Mouse (Mus musculus): ENCODE measurements around the gene Ppp1r13b. TPM values are rescaled to one million over a fixed set of nuclear protein-coding genes. Genes with fewer than 3 reads are reported as not detected.

Gene Ppp1r13b
- total and polyA plus RNA-seq, 3 experiments: 1.5 to 8.7 TPM; not detected in 1

GRCm38 (mm10) chr12:111932513-111932912 is 24.6 kb upstream of the Ppp1r13b start:
- H3K27me3 ChIP-seq (ENCODE audit: control insufficient read depth in 1 of 2, insufficient read depth in 2 of 2, low read length in 2 of 2): no peaks in the 10 kb centered on the region
- TF ChIP-seq MYB (IDR thresholded peaks at IDR 0.05; ENCODE audit: low read depth, low read length) (no peak), MAZ (IDR thresholded peaks at IDR 0.05; ENCODE audit: low read depth, low read length) (no peak), RAD21 (IDR thresholded peaks at IDR 0.05; ENCODE audit: low read depth, low read length) (no peak), CHD2 (IDR thresholded peaks at IDR 0.05; ENCODE audit: low read length) (no peak), ZNF384 (IDR thresholded peaks at IDR 0.05; ENCODE audit: low read depth, low read length) (no peak), TAL1 (IDR thresholded peaks at IDR 0.05; ENCODE audit: low read length) (no peak)

GRCm38 (mm10) chr12:111931411-111932025 is 23.6 kb upstream of the Ppp1r13b start:
- no peaks in the 10 kb centered on the region for H3K27me3 ChIP-seq (ENCODE audit: control insufficient read depth in 1 of 2, insufficient read depth in 2 of 2, low read length in 2 of 2)
- H3K79me2 ChIP-seq (ENCODE audit: control insufficient read depth, insufficient read depth, low read length, poor library complexity): no peaks in the 10 kb centered on the region
- no peak overlapping the region for H3K4me3 ChIP-seq (ENCODE audit: control insufficient read depth in 1 of 2, insufficient read depth in 1 of 2, low read depth in 2 of 2, low read length in 2 of 2)
- H3K4me1 ChIP-seq (ENCODE audit: control insufficient read depth in 1 of 2, insufficient read depth in 2 of 2, low read length in 2 of 2): peaks cover 0 to 9% of the 10 kb centered on the region in 2 experiments; a peak in 3 of 4 replicates
- no peak overlapping the region for H3K9ac ChIP-seq (ENCODE audit: control insufficient read depth, low read depth, low read length, poor library complexity, severe bottlenecking)
- no peak for DNase-seq (ENCODE audit: low read depth, low spot score)
- H3K36me3 ChIP-seq (ENCODE audit: control insufficient read depth in 1 of 2, insufficient read depth in 2 of 2, low read length in 2 of 2): no peaks in the 10 kb centered on the region; a peak in 1 of 4 replicates
- H3K27ac ChIP-seq (ENCODE audit: control insufficient read depth, low read depth, low read length): no peak overlapping the region
- TF ChIP-seq GABPA (IDR thresholded peaks at IDR 0.05; ENCODE audit: low read depth, low read length): no peak
- TF ChIP-seq ZMIZ1 (IDR thresholded peaks at IDR 0.05; ENCODE audit: low read depth, low read length): no peak
- TF ChIP-seq MAZ (IDR thresholded peaks at IDR 0.05; ENCODE audit: low read depth, low read length): no peak
- no peak for TF ChIP-seq ZKSCAN1 (IDR thresholded peaks at IDR 0.05; ENCODE audit: low read depth, low read length)
- TF ChIP-seq NRF1 (IDR thresholded peaks at IDR 0.05; ENCODE audit: insufficient read depth, low read depth, low read length, poor library complexity, severe bottlenecking): no peak
- TF ChIP-seq TAL1 (IDR thresholded peaks at IDR 0.05; ENCODE audit: low read length): no peak
- TF ChIP-seq E2F4 (IDR thresholded peaks at IDR 0.05; ENCODE audit: borderline replicate concordance, low read depth, low read length): no peak
- TF ChIP-seq POLR2A (IDR thresholded peaks at IDR 0.05; ENCODE audit: control insufficient read depth in 1 of 2, insufficient read depth in 1 of 2, low read depth in 1 of 2, low read length in 2 of 2, poor library complexity in 1 of 2): no peak
- TF ChIP-seq ELF1 (IDR thresholded peaks at IDR 0.05; ENCODE audit: low read depth, low read length): no peak
- no peak for TF ChIP-seq HCFC1 (IDR thresholded peaks at IDR 0.05; ENCODE audit: low read depth, low read length)
- no peak for TF ChIP-seq MYC (IDR thresholded peaks at IDR 0.05; ENCODE audit: low read depth, low read length)
- TF ChIP-seq USF2 (IDR thresholded peaks at IDR 0.05; ENCODE audit: borderline replicate concordance in 1 of 2, insufficient read depth in 1 of 2, low read depth in 1 of 2, low read length in 2 of 2): no peak
- no peaks in the 10 kb centered on the region for H3K9me3 ChIP-seq (replicated peaks; ENCODE audit: insufficient read depth, low read length)

More at GRCm38 (mm10) chr12:111932513-111932912, 24.6 kb upstream of the Ppp1r13b start:
- H3K36me3 ChIP-seq (ENCODE audit: control insufficient read depth in 1 of 2, insufficient read depth in 2 of 2, low read length in 2 of 2): no peaks in the 10 kb centered on the region; a peak in 1 of 4 replicates
- H3K4me3 ChIP-seq (ENCODE audit: control insufficient read depth in 1 of 2, insufficient read depth in 1 of 2, low read depth in 2 of 2, low read length in 2 of 2): no peak overlapping the region
- no peak overlapping the region for H3K27ac ChIP-seq (ENCODE audit: control insufficient read depth, low read depth, low read length)
- no peaks in the 10 kb centered on the region for H3K9me3 ChIP-seq (replicated peaks; ENCODE audit: insufficient read depth, low read length)
- no peak for DNase-seq (ENCODE audit: low read depth, low spot score)
- peaks cover 4 to 12% of the 10 kb centered on the region in 2 experiments; a peak in 3 of 4 replicates for H3K4me1 ChIP-seq (ENCODE audit: control insufficient read depth in 1 of 2, insufficient read depth in 2 of 2, low read length in 2 of 2)
- no peaks in the 10 kb centered on the region for H3K79me2 ChIP-seq (ENCODE audit: control insufficient read depth, insufficient read depth, low read length, poor library complexity)
- H3K9ac ChIP-seq (ENCODE audit: control insufficient read depth, low read depth, low read length, poor library complexity, severe bottlenecking): no peak overlapping the region

Measured in MEL (cell line).